Mouse (Mus musculus) liver, embryonic 16.5 days (tissue): ENCODE results near the gene Panx2. TPM values are rescaled to one million over a fixed set of nuclear protein-coding genes. Genes with fewer than 3 reads are reported as not detected.

Experiments
- ATAC-seq: fragments of 200-750 bp; cut with Nextera tagmentation; 2 replicates; pipeline ENCODE4 v1.8.0; 2017; ENCODE audit warnings: low read depth, mild to moderate bottlenecking, moderate number of reproducible peaks, moderate library complexity
- H3K27ac ChIP-seq: fragments of 300-500 bp; sonication (generic); 2 replicates; pipeline ENCODE4 v1.5.1; 2014; ENCODE audit warnings: mild to moderate bottlenecking, low read length
- H3K27me3 ChIP-seq: fragments of 300-500 bp; sonication (generic); 2 replicates; pipeline ENCODE4 v1.6.1; 2014; ENCODE audit warnings: low read depth, low read length, mixed read lengths; ENCODE audit not compliant: control insufficient read depth, insufficient read depth
- H3K36me3 ChIP-seq: fragments of 300-500 bp; sonication (generic); 2 replicates; pipeline ENCODE4 v1.6.1; 2014; ENCODE audit warnings: mild to moderate bottlenecking; ENCODE audit not compliant: control insufficient read depth, insufficient read depth
- H3K4me1 ChIP-seq: fragments of 300-500 bp; sonication (generic); 2 replicates; pipeline ENCODE4 v1.6.1; 2014; ENCODE audit warnings: low read depth, low read length, mixed read lengths; ENCODE audit not compliant: control insufficient read depth
- H3K4me2 ChIP-seq: fragments of 300-500 bp; sonication (generic); 2 replicates; pipeline ENCODE4 v1.6.1; 2014; ENCODE audit warnings: low read depth, low read length, mixed read lengths
- H3K4me3 ChIP-seq: fragments of 300-500 bp; sonication (generic); 2 replicates; pipeline ENCODE4 v1.5.1; 2014; ENCODE audit warnings: low read depth, mild to moderate bottlenecking, low read length
- H3K9ac ChIP-seq: fragments of 300-500 bp; sonication (generic); 2 replicates; pipeline ENCODE4 v1.6.1; 2014; ENCODE audit warnings: low read depth, low read length
- H3K9me3 ChIP-seq: fragments of 300-500 bp; sonication (generic); replicated peaks from 2 replicates; pipeline ENCODE4 v1.6.1; 2016; ENCODE audit warnings: low read length; ENCODE audit not compliant: control insufficient read depth
- WGBS: fragments of 180-500 bp; shearing (Covaris S2); extraction: QIAGEN DNeasy Blood & Tissue Kit; methylation state at CpG from one replicate; pipeline ENCODE4 v1.1.7; 2014; ENCODE audit not compliant: insufficient replicate concordance; 5-methylcytosine and 5-hydroxymethylcytosine counted together
- polyA plus RNA-seq: library from polyadenylated mRNA; unstranded; fragments of >200 nt; fragmentation: Nextera tagmentation; extraction: Ambion mirVana; gene quantifications from 2 replicates; pipeline ENCODE4 v1.2.1, GENCODE M21; 2015

The Panx2 gene
- polyA plus RNA-seq, 1 experiment from 2014 or later = not detected

- no peaks in the 10 kb centered on the region for H3K4me1 ChIP-seq
- H3K27me3 ChIP-seq = no peaks in the 10 kb centered on the region
- 87% methylated on average over 8 of the region's 8 CpGs for WGBS
- no peak overlapping the region for H3K9ac ChIP-seq
- no peak for ATAC-seq
- H3K36me3 ChIP-seq = peaks cover 62% of the 10 kb centered on the region
- no peak overlapping the region for H3K4me2 ChIP-seq
- no peak overlapping the region for H3K4me3 ChIP-seq
- no peak overlapping the region for H3K27ac ChIP-seq
- no peaks in the 10 kb centered on the region for H3K9me3 ChIP-seq
Observed at GRCm38 (mm10) chr15:89104425-89104824, 44.9 kb downstream of the Panx2 start.

DNA sequence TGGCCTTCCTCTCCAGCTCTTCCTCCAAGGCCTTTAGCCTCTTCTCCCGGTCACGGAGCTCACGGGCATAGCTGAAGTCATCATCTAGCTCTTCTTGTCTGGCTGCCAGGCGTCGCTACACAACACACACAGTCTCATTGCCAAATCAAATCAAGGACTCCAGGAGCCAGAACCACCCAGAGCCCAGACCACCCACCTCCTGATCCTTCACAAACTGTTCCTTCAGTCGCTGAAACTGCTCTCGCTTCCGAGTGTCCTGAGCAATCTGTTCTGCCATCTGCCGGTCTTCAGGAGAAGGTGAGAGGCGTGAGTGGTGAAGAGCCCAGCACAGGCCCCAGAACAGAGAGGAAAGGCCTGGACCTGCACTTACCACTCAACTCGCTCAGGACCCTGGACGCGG, 46.5 kb downstream of the Panx2 start:
- no peaks in the 10 kb centered on the region for H3K27me3 ChIP-seq
- no peaks in the 10 kb centered on the region for H3K4me1 ChIP-seq
- no peak overlapping the region for H3K4me3 ChIP-seq
- 86% methylated on average over 13 of the region's 13 CpGs for WGBS
- H3K9ac ChIP-seq = no peak overlapping the region
- H3K27ac ChIP-seq = no peak overlapping the region
- H3K4me2 ChIP-seq = no peak overlapping the region
- peaks cover 56% of the 10 kb centered on the region for H3K36me3 ChIP-seq
- no peak for ATAC-seq
- no peaks in the 10 kb centered on the region for H3K9me3 ChIP-seq

GRCm38 (mm10) chr15:89106976-89107375, 47.4 kb downstream of the Panx2 start:
- no peak for ATAC-seq
- H3K27me3 ChIP-seq = no peaks in the 10 kb centered on the region
- H3K4me3 ChIP-seq = no peak overlapping the region

GRCm38 (mm10) chr15:89110147-89110546, 50.6 kb downstream of the Panx2 start:
- Histone ChIP-seq H3K4me2 (no peak overlapping the region), H3K4me3 (no peak overlapping the region), H3K4me1 (no peaks in the 10 kb centered on the region), H3K27me3 (no peaks in the 10 kb centered on the region), H3K36me3 (peaks cover 40% of the 10 kb centered on the region), H3K27ac (no peak overlapping the region), H3K9me3 (no peaks in the 10 kb centered on the region), H3K9ac (no peak overlapping the region)
- ATAC-seq = no peak
- 77% methylated on average over 9 of the region's 9 CpGs for WGBS

More at GRCm38 (mm10) chr15:89106976-89107375, 47.4 kb downstream of the Panx2 start:
- no peak overlapping the region for H3K4me2 ChIP-seq
- no peak overlapping the region for H3K9ac ChIP-seq
- no peak overlapping the region for H3K27ac ChIP-seq
- 69% methylated on average over 1 of the region's 1 CpGs for WGBS
- peaks cover 52% of the 10 kb centered on the region for H3K36me3 ChIP-seq
- no peaks in the 10 kb centered on the region for H3K9me3 ChIP-seq
- H3K4me1 ChIP-seq = no peaks in the 10 kb centered on the region

DNA sequence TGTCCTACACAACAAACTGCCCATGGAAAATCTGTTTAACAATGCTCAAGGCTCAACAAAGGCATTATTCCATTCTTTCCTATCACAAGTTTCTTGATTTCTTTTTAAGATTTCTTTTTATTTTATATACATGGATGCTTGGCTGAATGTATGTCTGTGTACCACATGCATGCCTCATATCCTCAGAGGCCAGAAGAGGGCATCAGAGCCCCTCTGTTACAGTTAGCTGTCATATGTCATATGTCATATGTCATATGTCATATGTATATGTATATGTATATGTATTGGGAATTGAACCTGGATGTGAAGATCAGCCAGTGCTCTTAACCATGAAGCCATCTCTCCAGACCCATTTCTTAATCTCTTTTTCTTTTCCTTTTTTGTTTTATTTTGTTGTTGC, 58.5 kb downstream of the Panx2 start:
- no peaks in the 10 kb centered on the region for H3K27me3 ChIP-seq
- H3K36me3 ChIP-seq = peaks cover 16% of the 10 kb centered on the region
- no peak for ATAC-seq
- H3K4me2 ChIP-seq = no peak overlapping the region
- H3K9me3 ChIP-seq = no peaks in the 10 kb centered on the region
- no peak overlapping the region for H3K9ac ChIP-seq
- no peak overlapping the region for H3K27ac ChIP-seq
- no peak overlapping the region for H3K4me3 ChIP-seq
- peaks cover 24% of the 10 kb centered on the region for H3K4me1 ChIP-seq

DNA sequence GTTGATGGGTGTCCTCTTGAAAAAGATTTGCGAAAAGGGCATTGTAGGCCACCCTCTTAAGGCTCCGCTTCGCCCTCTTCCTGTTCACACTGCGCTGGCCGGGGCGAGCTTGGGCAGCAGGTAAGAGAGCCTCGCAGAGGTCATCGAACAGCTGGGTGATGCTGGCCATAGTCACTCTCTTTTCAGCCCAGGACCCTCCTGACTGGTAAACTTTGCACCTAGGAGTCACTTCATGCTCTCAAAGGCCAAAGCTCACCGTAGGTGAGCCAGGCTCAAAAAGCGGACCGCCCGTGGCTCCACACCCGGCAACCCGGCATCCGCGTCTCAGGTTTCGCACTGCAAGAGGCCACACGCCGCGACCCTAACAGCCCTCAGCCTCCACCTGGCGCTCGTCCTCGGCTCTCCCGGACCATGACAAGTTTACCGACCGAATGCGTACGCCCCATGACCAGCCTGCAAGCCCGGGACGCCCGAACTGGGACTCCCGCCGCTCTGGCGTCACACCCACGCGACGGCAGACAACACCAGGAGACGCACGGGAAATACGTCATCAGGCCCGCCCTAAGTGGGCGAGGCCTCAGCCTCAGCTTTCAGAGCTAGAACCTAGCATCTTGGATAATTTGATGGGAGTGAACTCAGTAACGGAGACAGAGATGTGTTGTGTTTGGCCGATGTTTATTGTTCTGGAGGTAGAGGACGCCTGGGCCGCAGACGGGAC, 63.3 kb downstream of the Panx2 start, which contains the start of gene Tubgcp6:
Gene Tubgcp6, minus strand, starts transcription at position 464 of the 718 bp plus-strand sequence.
- H3K4me3 ChIP-seq = peak within 1 kb of the TSS; percentile 91
- H3K9ac ChIP-seq = peak within 1 kb of the TSS; percentile 85
- H3K9me3 ChIP-seq = no peaks in the 10 kb centered on the region
- peak within 1 kb of the TSS; percentile 75 for H3K27ac ChIP-seq
- WGBS = under 1% methylated on average over 47 of the region's 47 CpGs
- H3K36me3 ChIP-seq = no peaks in the 10 kb centered on the region
- ATAC-seq = peak; percentile 91
- H3K27me3 ChIP-seq = no peaks in the 10 kb centered on the region
- peaks cover 36% of the 10 kb centered on the region for H3K4me1 ChIP-seq
- H3K4me2 ChIP-seq = peak within 1 kb of the TSS; percentile 90

Other genes starting within 250 kb of the Panx2 start
- 5.5 and 6.0 TPM in 2 replicates for gene Alg12, start 240.4 kb upstream of the Panx2 start, polyA plus RNA-seq
- gene Creld2, start 240.1 kb upstream of the Panx2 start, polyA plus RNA-seq = 39.7 TPM in 2 replicates
- 23.9 and 33.8 TPM in 2 replicates for gene Pim3, start 197.5 kb upstream of the Panx2 start, polyA plus RNA-seq
- gene Ttll8, start 105.3 kb upstream of the Panx2 start, polyA plus RNA-seq = not detected in 2 replicates
- 0.02 TPM in 1 of 2 replicates, not detected in the other for gene Mlc1, start 80.7 kb upstream of the Panx2 start, polyA plus RNA-seq
- gene Mov10l1, start 76.8 kb upstream of the Panx2 start, polyA plus RNA-seq = not detected in 2 replicates
- gene Trabd, start 15.4 kb downstream of the Panx2 start, polyA plus RNA-seq = 19.6 and 21.4 TPM in 2 replicates
- 7.8 and 9.1 TPM in 2 replicates for gene Selenoo, start 29.4 kb downstream of the Panx2 start, polyA plus RNA-seq
- gene Tubgcp6, start 63.4 kb downstream of the Panx2 start, polyA plus RNA-seq = 5.8 and 6.3 TPM in 2 replicates
- 8.2 and 9.7 TPM in 2 replicates for gene Hdac10, start 69.0 kb downstream of the Panx2 start, polyA plus RNA-seq
- gene Mapk12, start 81.0 kb downstream of the Panx2 start, polyA plus RNA-seq = 1.1 and 1.9 TPM in 2 replicates
- 0.83 and 0.97 TPM in 2 replicates for gene Mapk11, start 89.9 kb downstream of the Panx2 start, polyA plus RNA-seq
- 26.2 and 31.9 TPM in 2 replicates for gene Plxnb2, start 121.1 kb downstream of the Panx2 start, polyA plus RNA-seq
- gene Dennd6b, start 136.8 kb downstream of the Panx2 start, polyA plus RNA-seq = 2.7 and 3.8 TPM in 2 replicates
- 15.5 and 16.4 TPM in 2 replicates for gene Ppp6r2, start 151.8 kb downstream of the Panx2 start, polyA plus RNA-seq